Mouse (Mus musculus) hindbrain, embryonic 16.5 days (tissue): ENCODE data around the gene Mafg. TPM values are rescaled to one million over a fixed set of nuclear protein-coding genes. Genes with fewer than 3 reads are reported as not detected.
"Not testable (repeated sequence)": the region's sequence is repeated elsewhere in the genome, so short reads cannot be mapped to it uniquely, and the experiment has no call there.

Experiments used
- ATAC-seq: fragments of 200-750 bp; cut with Nextera tagmentation; 2 replicates; pipeline ENCODE4 v1.8.0; 2017; ENCODE audit warnings: moderate TSS enrichment, moderate library complexity
- H3K27ac ChIP-seq: fragments of 300-500 bp; sonication (generic); 2 replicates; pipeline ENCODE4 v1.5.1; 2014; ENCODE audit warnings: low read depth, mild to moderate bottlenecking, control low read depth, low read length, moderate library complexity
- H3K27me3 ChIP-seq: fragments of 300-500 bp; sonication (generic); replicated peaks from 2 replicates; pipeline ENCODE4 v1.6.1; 2014; ENCODE audit warnings: low read length; ENCODE audit not compliant: control insufficient read depth, insufficient read depth
- H3K36me3 ChIP-seq: fragments of 300-500 bp; sonication (generic); 2 replicates; pipeline ENCODE4 v1.6.1; 2014; ENCODE audit warnings: mild to moderate bottlenecking, low read length, moderate library complexity, mixed read lengths; ENCODE audit not compliant: control insufficient read depth, insufficient read depth
- H3K4me1 ChIP-seq: fragments of 300-500 bp; sonication (generic); 2 replicates; pipeline ENCODE4 v1.6.1; 2014; ENCODE audit warnings: low read depth, low read length; ENCODE audit not compliant: control insufficient read depth, insufficient read depth
- H3K4me2 ChIP-seq: fragments of 300-500 bp; sonication (generic); 2 replicates; pipeline ENCODE4 v1.6.1; 2014; ENCODE audit warnings: mild to moderate bottlenecking, low read length, control low read depth, moderate library complexity
- H3K4me3 ChIP-seq: fragments of 300-500 bp; sonication (generic); 2 replicates; pipeline ENCODE4 v1.5.1; 2014; ENCODE audit warnings: mild to moderate bottlenecking, low read length, control low read depth, moderate library complexity
- H3K9ac ChIP-seq: fragments of 300-500 bp; sonication (generic); 2 replicates; pipeline ENCODE4 v1.6.1; 2014; ENCODE audit warnings: low read depth, mild to moderate bottlenecking, control low read depth, low read length, moderate library complexity
- H3K9me3 ChIP-seq: fragments of 300-500 bp; sonication (generic); 2 replicates; pipeline ENCODE4 v1.6.1; 2014; ENCODE audit warnings: mild to moderate bottlenecking, low read length, moderate library complexity; ENCODE audit not compliant: control insufficient read depth
- WGBS: fragments of 180-500 bp; shearing (Covaris S2); extraction: QIAGEN DNeasy Blood & Tissue Kit; methylation state at CpG from one replicate; pipeline ENCODE4 v1.1.7; 2014; 5-methylcytosine and 5-hydroxymethylcytosine counted together
- polyA plus RNA-seq: library from polyadenylated mRNA; unstranded; fragments of >200 nt; fragmentation: Nextera tagmentation; extraction: Ambion mirVana; gene quantifications from 2 replicates; pipeline ENCODE4 v1.2.1, GENCODE M21; 2015

The Mafg gene
- polyA plus RNA-seq, result 25.4 and 34.6 TPM in 2 replicates

DNA sequence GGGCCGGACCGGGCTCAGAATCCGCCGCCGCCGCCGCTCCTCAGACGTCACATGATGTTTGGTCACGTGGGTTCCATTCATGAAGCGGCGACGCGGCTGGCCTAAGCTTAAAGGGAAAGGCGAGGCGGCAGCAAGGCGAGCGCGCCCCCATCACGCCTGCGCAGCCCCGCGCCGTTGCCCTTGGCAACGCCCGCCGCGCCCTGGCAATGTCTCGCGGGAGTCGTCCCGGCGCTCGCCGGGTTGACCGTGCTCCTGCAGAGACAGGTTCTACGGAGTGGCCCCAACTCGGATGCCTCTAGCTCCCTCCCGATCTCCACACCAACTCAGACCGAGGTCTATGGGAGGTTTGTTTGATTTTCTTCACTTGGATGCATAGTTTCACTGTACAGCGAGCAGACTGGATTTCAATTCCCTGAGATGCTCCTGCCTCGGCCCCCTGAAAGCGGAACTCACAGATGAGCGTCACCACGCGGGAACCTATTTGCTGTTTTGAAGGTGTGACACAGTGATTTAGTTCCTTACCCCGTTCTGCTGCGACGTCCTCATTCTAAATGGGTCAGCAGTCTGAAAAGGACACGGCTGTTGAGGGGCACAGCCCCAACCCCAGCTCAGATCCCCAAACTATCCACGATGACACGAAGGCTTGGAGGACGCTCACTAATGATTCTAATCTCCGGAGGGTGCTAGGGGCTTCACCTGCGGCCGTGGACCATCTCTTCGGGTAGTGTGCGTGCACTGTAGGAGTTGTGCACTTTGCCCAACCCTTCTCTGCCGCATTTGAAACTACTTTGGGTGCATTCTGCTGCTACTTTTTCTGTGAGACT, at the start of gene Mafg:
TSS of gene Mafg (minus strand) at position 81 of the 824 bp plus-strand sequence.
- Histone ChIP-seq H3K4me3 (peak within 1 kb of the TSS; percentile 90), H3K36me3 (peaks cover 7% of the 10 kb centered on the region), H3K27ac (peak within 1 kb of the TSS; percentile 88), H3K9ac (peak within 1 kb of the TSS; percentile 94), H3K4me1 (peaks cover 31% of the 10 kb centered on the region), H3K9me3 (no peaks in the 10 kb centered on the region), H3K4me2 (peak within 1 kb of the TSS; percentile 96), H3K27me3 (no peaks in the 10 kb centered on the region)
- 13% methylated on average over 49 of the region's 58 CpGs for WGBS
- ATAC-seq, result peak; percentile 92

DNA sequence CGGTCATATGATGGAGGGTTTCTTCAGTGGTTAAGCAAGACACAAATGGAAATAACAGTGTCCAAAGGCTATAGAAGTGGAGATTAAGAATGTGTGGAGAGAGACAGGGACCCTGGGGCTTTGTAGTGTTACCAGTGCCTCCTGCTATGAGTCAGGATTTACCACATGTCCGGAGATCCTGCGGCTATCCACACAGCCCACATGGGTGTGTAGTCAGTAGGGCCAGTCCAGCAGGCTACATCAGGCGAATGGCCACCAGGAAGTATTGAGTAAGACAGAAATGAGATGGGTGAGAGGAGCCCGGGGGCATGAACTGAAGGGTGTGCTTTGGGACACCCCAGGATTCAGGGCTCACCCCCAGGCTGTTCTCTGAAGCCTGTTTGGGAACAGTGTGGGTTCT, 49.3 kb upstream of the Mafg start:
- Histone ChIP-seq H3K4me2 (no peak overlapping the region), H3K9ac (no peak overlapping the region), H3K4me3 (no peak overlapping the region), H3K9me3 (no peaks in the 10 kb centered on the region), H3K36me3 (peaks cover 9% of the 10 kb centered on the region; the same call in 1 of the 2 replicates), H3K4me1 (no peaks in the 10 kb centered on the region), H3K27me3 (no peaks in the 10 kb centered on the region), H3K27ac (no peak overlapping the region)
- WGBS, result 95% methylated on average over 5 of the region's 5 CpGs
- ATAC-seq, result no peak

DNA sequence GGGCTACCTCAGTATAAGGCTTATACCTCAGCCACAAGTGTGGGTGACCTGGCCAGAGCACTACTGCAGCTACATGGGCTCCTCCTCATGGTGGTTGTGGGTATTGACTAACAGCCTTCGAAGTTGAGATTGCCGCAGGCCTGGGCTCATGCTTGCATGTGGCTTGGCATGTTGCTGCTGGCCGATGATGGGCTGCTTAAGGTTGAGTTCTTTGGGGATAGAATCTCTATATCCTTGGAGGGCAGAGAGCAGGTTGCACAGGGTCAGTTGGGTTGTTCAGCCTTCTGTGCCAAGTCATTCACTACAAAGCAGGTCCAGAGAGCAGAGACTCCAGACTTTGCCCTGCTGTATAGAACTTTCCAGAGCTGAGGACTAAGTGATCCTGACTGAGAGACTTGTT, 46.5 kb upstream of the Mafg start:
- H3K36me3 ChIP-seq, result peaks cover 5% of the 10 kb centered on the region; the same call in 1 of the 2 replicates
- no peak for ATAC-seq

DNA sequence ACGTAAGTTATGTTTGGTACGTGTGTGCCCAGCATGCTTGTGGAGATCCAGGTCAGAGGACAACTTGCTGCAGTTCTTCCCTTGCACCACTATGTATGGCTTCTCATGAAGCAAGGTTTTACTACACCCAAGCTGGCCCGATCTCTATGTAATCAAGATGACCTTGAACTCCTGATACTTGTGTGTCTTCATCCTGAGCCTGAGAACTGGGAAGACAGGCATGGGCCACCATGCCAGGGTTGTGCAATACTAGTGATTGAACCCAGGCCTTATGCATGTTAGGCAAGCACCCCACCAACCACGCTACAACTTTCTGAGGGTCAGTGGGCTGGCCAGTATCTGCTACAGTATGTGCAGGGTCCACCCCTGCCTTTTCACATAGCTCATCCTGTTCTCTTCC, 43.6 kb upstream of the Mafg start:
- peaks cover 7% of the 10 kb centered on the region for H3K4me1 ChIP-seq
- H3K27ac ChIP-seq, result no peak overlapping the region
- no peak overlapping the region for H3K4me2 ChIP-seq
- peaks cover 5% of the 10 kb centered on the region; the same call in 1 of the 2 replicates for H3K36me3 ChIP-seq
- no peaks in the 10 kb centered on the region for H3K27me3 ChIP-seq
- 91% methylated on average over 4 of the region's 4 CpGs for WGBS
- no peak overlapping the region for H3K9ac ChIP-seq
- no peak overlapping the region for H3K4me3 ChIP-seq
- H3K9me3 ChIP-seq, result no peaks in the 10 kb centered on the region
- no peak for ATAC-seq

More for the DNA sequence above, 46.5 kb upstream of the Mafg start:
- no peaks in the 10 kb centered on the region for H3K27me3 ChIP-seq
- no peak overlapping the region for H3K4me2 ChIP-seq
- no peak overlapping the region for H3K4me3 ChIP-seq
- WGBS, result 86% methylated on average over 3 of the region's 3 CpGs
- H3K27ac ChIP-seq, result no peak overlapping the region
- H3K9me3 ChIP-seq, result no peaks in the 10 kb centered on the region
- H3K9ac ChIP-seq, result no peak overlapping the region
- H3K4me1 ChIP-seq, result no peaks in the 10 kb centered on the region

DNA sequence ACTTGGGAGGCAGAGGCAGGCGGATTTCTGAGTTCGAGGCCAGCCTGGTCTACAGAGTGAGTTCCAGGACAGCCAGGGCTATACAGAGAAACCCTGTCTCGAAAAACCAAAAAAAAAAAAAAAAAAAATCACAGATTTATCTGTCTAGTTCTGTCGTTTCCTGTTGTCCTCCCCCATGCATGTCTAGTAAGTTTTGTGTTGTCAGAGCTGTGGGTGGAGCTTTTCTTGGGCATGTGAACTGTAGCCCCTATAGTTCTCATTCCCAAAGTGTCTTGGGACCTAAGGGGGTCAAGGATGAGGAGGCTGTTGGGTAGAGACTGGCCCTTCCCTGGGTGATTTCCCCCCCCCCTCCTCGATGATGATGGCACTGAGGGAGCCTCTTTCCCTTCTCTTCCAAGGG, 42.5 kb upstream of the Mafg start:
- WGBS, result 94% methylated on average over 4 of the region's 5 CpGs

DNA sequence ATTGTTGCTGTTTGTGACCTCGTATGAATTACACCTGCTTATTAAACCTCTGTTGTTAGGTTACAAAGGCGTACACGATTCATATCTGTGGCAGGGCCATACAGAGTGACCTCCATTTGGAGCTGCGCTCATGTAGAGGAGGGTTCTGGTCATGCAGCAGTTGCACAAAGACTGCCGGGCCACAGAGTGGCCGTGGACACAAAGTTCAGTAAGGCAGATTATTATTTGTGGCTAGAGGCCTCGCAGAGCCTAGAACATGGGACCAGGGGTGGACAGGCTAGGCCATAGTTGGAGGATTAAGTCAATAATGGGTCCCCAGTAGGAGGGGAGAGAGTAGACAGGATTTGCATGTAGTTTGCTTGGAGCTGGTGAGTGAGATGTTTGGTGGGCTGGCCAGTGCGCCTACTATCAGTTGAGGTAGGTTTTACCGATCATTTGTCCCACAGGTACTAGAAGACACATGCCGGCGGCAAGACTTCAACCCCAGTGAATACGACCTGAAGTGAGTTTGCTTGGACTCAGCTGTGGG, 40.3 kb upstream of the Mafg start:
- H3K36me3 ChIP-seq, result peaks cover 5% of the 10 kb centered on the region; the same call in 1 of the 2 replicates
- peak overlapping the region; percentile 93 for H3K4me2 ChIP-seq
- peak; percentile 37 for ATAC-seq
- peak overlapping the region; percentile 85 for H3K9ac ChIP-seq
- 38% methylated on average over 12 of the region's 12 CpGs for WGBS
- H3K4me1 ChIP-seq, result peaks cover 7% of the 10 kb centered on the region
- H3K27ac ChIP-seq, result peak overlapping the region; percentile 94
- H3K27me3 ChIP-seq, result no peaks in the 10 kb centered on the region
- no peaks in the 10 kb centered on the region for H3K9me3 ChIP-seq
- H3K4me3 ChIP-seq, result peak overlapping the region; percentile 78

More for the DNA sequence above, 42.5 kb upstream of the Mafg start:
- H3K4me2 ChIP-seq, H3K4me3 ChIP-seq, ATAC-seq, H3K27ac ChIP-seq, H3K36me3 ChIP-seq, H3K9me3 ChIP-seq, H3K9ac ChIP-seq, H3K27me3 ChIP-seq, H3K4me1 ChIP-seq: not testable (repeated sequence)

DNA sequence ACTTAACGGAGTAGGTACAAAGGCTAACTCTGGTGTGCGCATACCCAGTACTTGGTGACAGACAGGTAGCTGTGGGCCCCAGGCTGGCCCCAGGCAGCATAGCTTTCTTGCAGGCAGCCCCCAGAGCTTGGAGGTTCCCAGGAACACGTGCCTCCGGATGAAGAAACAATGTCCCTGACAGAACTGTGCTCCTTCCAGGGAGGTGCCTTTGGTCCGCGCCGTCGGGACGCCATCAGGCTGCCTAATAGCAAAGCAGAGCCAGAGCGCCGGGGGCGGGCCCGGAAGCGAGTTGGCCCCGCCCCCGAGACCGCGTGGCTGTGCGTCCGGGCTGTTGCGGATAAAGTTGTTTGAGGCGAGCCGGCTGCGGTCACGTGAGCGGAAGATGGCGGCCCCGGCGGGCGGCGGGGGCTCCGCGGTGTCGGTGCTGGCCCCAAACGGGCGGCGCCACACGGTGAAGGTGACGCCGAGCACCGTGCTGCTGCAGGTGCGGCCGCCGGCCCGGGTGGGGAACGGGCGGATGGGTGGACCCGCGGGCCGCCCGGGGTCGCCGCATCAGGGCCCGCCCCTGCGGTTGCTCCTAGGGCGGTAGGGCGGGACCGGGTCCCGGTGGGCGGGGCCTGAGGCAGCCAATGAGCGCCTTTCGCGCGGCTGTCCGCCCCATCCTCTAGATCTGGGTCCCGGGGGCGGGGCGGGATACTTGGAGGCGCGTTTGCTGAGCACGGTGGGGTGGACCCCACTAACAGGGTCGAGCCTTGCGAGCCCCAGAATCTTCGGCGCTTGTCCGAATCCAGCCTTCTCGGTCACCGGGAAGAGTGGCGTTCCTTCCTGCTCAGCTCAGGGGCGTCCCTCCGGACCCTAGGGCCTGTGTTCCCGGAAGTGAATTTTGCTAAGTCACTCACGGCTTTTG, 39.5 kb upstream of the Mafg start, which contains the start of gene Aspscr1:
TSS of gene Aspscr1 (plus strand) at position 287 of the 907 bp plus-strand sequence.
- peak within 1 kb of the TSS; percentile 78 for H3K4me3 ChIP-seq
- WGBS, result under 1% methylated on average over 71 of the region's 83 CpGs
- no peaks in the 10 kb centered on the region; the same call in 1 of the 2 replicates for H3K36me3 ChIP-seq
- peaks cover 7% of the 10 kb centered on the region for H3K4me1 ChIP-seq
- H3K9me3 ChIP-seq, result no peaks in the 10 kb centered on the region
- ATAC-seq, result peak; percentile 98
- peak within 1 kb of the TSS; percentile 85 for H3K9ac ChIP-seq
- peak within 1 kb of the TSS; percentile 93 for H3K4me2 ChIP-seq
- peak within 1 kb of the TSS; percentile 94 for H3K27ac ChIP-seq
- no peaks in the 10 kb centered on the region for H3K27me3 ChIP-seq

DNA sequence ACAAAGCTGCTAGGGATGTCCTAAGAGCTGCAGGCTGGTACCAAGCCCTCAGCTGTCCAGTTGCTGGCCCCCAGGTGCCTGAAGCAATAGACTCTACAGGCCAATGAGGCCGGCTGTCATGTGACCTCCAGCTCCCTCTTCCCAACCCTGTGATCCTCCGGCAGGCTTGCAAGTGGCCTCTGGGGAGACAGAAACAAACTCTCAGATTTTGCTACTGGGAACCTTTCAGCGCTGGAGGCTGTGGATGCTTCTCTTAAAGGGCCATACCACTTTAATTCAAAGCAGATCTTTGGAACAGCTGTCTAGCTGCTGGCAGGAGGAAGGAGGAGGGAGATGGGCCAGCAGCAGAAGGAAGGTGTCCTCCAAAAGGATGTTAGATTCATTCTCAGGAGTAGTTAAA, 33.2 kb upstream of the Mafg start:
- no peak overlapping the region for H3K27ac ChIP-seq
- H3K27me3 ChIP-seq, result peaks cover 18% of the 10 kb centered on the region
- no peak for ATAC-seq
- no peak overlapping the region for H3K4me3 ChIP-seq
- no peaks in the 10 kb centered on the region for H3K36me3 ChIP-seq
- no peaks in the 10 kb centered on the region for H3K4me1 ChIP-seq
- H3K9me3 ChIP-seq, result no peaks in the 10 kb centered on the region
- H3K9ac ChIP-seq, result no peak overlapping the region
- H3K4me2 ChIP-seq, result no peak overlapping the region
- 10% methylated on average over 3 of the region's 3 CpGs for WGBS
